Comparison of ENCODE assay signal across 8 mouse cellular contexts in genomic region chr3:88467116-88467824, GRCm38 (mm10). TPM values are rescaled to one million over a fixed set of nuclear protein-coding genes. Genes with fewer than 3 reads are reported as not detected.
A peak's percentile ranks its signal among the peaks of the same experiment; 100 is the strongest.
DNase-seq lines count a peak whose midpoint lies in the region; ATAC-seq and TF ChIP-seq lines count a peak whose summit lies in the region.

No protein-coding gene starts in this region.

- no peak overlapping the region for H3K27ac ChIP-seq in left cerebral cortex, adult 2 months

- TF ChIP-seq CTCF in left cerebral cortex, adult 2 months (IDR thresholded peaks at IDR 0.05) = peak; percentile 92

- DNase-seq in T-cell, adult 2 months (ENCODE audit: low spot score) = peak; percentile 80
- DNase-seq in cerebellum, postnatal 36 days = peak; percentile 88 to 93
- DNase-seq in gastrocnemius, postnatal 10 days = peak; percentile 97
- DNase-seq in hindlimb bud, embryonic 11.5 days (ENCODE audit: extremely low spot score, low read depth, low spot score) = peak; percentile 82
- DNase-seq in left cerebral cortex, adult 2 months (ENCODE audit: extremely low spot score in 1 of 2, low spot score in 2 of 2) = peak; percentile 82 to 91
- DNase-seq in retina, postnatal 7 days (ENCODE audit: low read depth, low spot score) = peak; percentile 87
- peak; percentile 77 to 85 for DNase-seq in urinary bladder, adult 18-20 months (ENCODE audit: low spot score in 2 of 2)

- H3K4me3 ChIP-seq in left cerebral cortex, adult 2 months = no peak overlapping the region

- ATAC-seq in megakaryocyte, adult 5-6 weeks (ENCODE audit: poor library complexity, severe bottlenecking) = peak; percentile 88

- intact Hi-C loops in left cerebral cortex, adult 2 months (cut with DNase I) = loop anchor here (1.0 to 5.0 kb wide), 3 partner anchors 40 to 130 kb away; partner anchors contain the start of genes Slc25a44, Smg5 and Tmem79

RNA-seq across cellular contexts. Expression of gene Sema4a, which starts 6.3 kb away (rescaled TPM):
- total RNA-seq in gastrocnemius, postnatal 10 days (2021) = 1 to 10 TPM; 2.3 to 3.7 TPM
- 10 to 100 TPM; 68.7 to 71.2 TPM for total RNA-seq in left cerebral cortex, adult 2 months (2021)
- 171 and 181 TPM in 2 replicates for total RNA-seq in megakaryocyte, adult 5-6 weeks (2015)
- total RNA-seq in megakaryocyte, adult 5-6 weeks (2017) = 164 and 167 TPM in 2 replicates

RNA-seq across cellular contexts. Expression of gene Slc25a44, which starts 42.3 kb away (rescaled TPM):
- 10 to 100 TPM; 11.9 to 12.3 TPM for total RNA-seq in gastrocnemius, postnatal 10 days (2021)
- 10 to 100 TPM; 75.8 to 77.6 TPM for total RNA-seq in left cerebral cortex, adult 2 months (2021)
- 11.4 and 11.6 TPM in 2 replicates for total RNA-seq in megakaryocyte, adult 5-6 weeks (2015)
- 17.4 and 18.7 TPM in 2 replicates for total RNA-seq in megakaryocyte, adult 5-6 weeks (2017)

RNA-seq across cellular contexts. Expression of gene Lmna, which starts 42.5 kb away (rescaled TPM):
- 100 to 1,000 TPM; 189 to 213 TPM for total RNA-seq in gastrocnemius, postnatal 10 days (2021)
- total RNA-seq in left cerebral cortex, adult 2 months (2021) = 10 to 100 TPM; 59.3 to 61.7 TPM
- total RNA-seq in megakaryocyte, adult 5-6 weeks (2015) = 1.5 and 1.9 TPM in 2 replicates
- total RNA-seq in megakaryocyte, adult 5-6 weeks (2017) = 2.5 and 4.5 TPM in 2 replicates

RNA-seq across cellular contexts. Expression of gene Pmf1, which starts 57.1 kb away (rescaled TPM):
- total RNA-seq in gastrocnemius, postnatal 10 days (2021) = 10 to 100 TPM; 44.0 to 46.8 TPM
- 1 to 10 TPM; 6.5 to 6.6 TPM for total RNA-seq in left cerebral cortex, adult 2 months (2021)
- total RNA-seq in megakaryocyte, adult 5-6 weeks (2015) = 115 and 131 TPM in 2 replicates
- 78.5 and 81.9 TPM in 2 replicates for total RNA-seq in megakaryocyte, adult 5-6 weeks (2017)

Comparison
In these comparisons a context has a peak if more than half of its experiments do, and no peak if none do; other contexts are left out.
1. RNA of gene Sema4a, which starts 6.3 kb away (total RNA-seq): 164 to 181 TPM in megakaryocyte, adult 5-6 weeks and 68.7 to 71.2 TPM in left cerebral cortex, adult 2 months; 2.3 to 3.7 TPM in gastrocnemius, postnatal 10 days; every median in the first group is over 10 times any median in the second.
2. RNA of gene Lmna, which starts 42.5 kb away (total RNA-seq): 189 to 213 TPM in gastrocnemius, postnatal 10 days and 59.3 to 61.7 TPM in left cerebral cortex, adult 2 months; 1.5 to 4.5 TPM in megakaryocyte, adult 5-6 weeks; every median in the first group is over 10 times any median in the second.
3. Peak in every context shown above with its lines, with median percentiles within 50 percentile points of each other: DNase-seq.